19 mouse cellular contexts compared by ENCODE assay signal in the genomic region with DNA sequence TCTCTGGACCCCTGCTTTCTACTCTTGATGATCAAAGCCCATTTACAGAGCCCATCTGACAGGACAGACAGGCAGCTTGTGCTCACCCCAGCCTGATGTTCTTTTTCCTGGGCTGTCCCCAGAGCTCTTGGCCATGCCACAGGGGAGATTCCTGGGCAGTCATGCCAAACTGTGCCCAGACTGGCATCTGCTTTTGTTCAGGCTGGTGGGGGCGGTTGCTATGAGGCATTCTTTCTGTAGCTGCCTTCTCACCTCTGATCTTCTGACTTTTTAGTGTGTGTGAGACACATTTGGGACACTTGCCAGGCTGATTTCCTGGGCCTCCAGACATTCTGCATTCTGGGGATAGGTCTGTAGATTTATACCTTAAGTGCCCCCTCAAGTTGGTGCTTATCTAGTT. TPM values are rescaled to one million over a fixed set of nuclear protein-coding genes. Genes with fewer than 3 reads are reported as not detected.
A peak's percentile ranks its signal among the peaks of the same experiment; 100 is the strongest.
DNase-seq lines count a peak whose midpoint lies in the region.
"Had no signal": no experiment of that assay in that cellular context is flagged by ENCODE, and none has a peak within 500 bp of the region (broad histone marks: within the 10 kb centered on the region; RNA-seq: fewer than 3 reads in every experiment).

No protein-coding gene starts in this region.

- DNase-seq in adrenal gland, postnatal 10 days, result peak; percentile 14
- DNase-seq in adrenal gland, postnatal 25 days, result no peak
- DNase-seq in heart, adult 11 months, result peak; percentile 88
- DNase-seq in heart, postnatal 4 days, result no peak
- DNase-seq in NIH3T3 (ENCODE audit: low read depth), result peak; percentile 53
- peak; percentile 37 for DNase-seq in adipocyte (ENCODE audit: low spot score)
- no peak for DNase-seq in left cerebral cortex, adult 18-20 months (ENCODE audit: low spot score in 2 of 2)
- no peak for DNase-seq in cerebellum, postnatal 36 days
- DNase-seq: adrenal gland, adult 2 months; B cell, adult 2 months; cerebellum, adult 11 months; cerebellum, adult 18-20 months; cerebellum, adult 8-10 months; cerebellum, postnatal 10 days; cerebellum, postnatal 25 days; embryo, embryonic 11 days had no signal

RNA-seq across cellular contexts. Expression of a gene that starts 19.9 kb away (rescaled TPM):
- total RNA-seq in adrenal gland, postnatal 10 days (2021), result 1 to 10 TPM; 7.9 to 8.0 TPM
- 2.4 and 4.3 TPM in 2 replicates for total RNA-seq in adrenal gland, postnatal 25 days (2021)
- 1 to 10 TPM; 2.1 to 2.7 TPM for total RNA-seq in heart, postnatal 4 days (2021)
- total RNA-seq in left cerebral cortex, adult 18-20 months (2021), result under 1 TPM; 0.21 to 0.23 TPM

RNA-seq across cellular contexts. Expression of a gene that starts 28.0 kb away (rescaled TPM):
- total RNA-seq in adrenal gland, postnatal 10 days (2021), result 1 to 10 TPM; 1.3 to 2.1 TPM
- total RNA-seq in adrenal gland, postnatal 25 days (2021), result 1.2 TPM in 2 replicates
- total RNA-seq in heart, postnatal 4 days (2021), result 1 to 10 TPM; 3.2 to 4.1 TPM
- total RNA-seq in left cerebral cortex, adult 18-20 months (2021), result 10 to 100 TPM; 91.9 to 95.9 TPM
- total RNA-seq: CH12.LX; common myeloid progenitor, adult 5-6 weeks; G1E had no signal

RNA-seq across cellular contexts. Expression of a gene that starts 31.8 kb away (rescaled TPM):
- total RNA-seq in adrenal gland, postnatal 10 days (2021), result 10 to 100 TPM; 66.0 to 69.7 TPM
- 40.4 and 43.8 TPM in 2 replicates for total RNA-seq in adrenal gland, postnatal 25 days (2021)
- 100 to 1,000 TPM; 107 to 126 TPM for total RNA-seq in heart, postnatal 4 days (2021)
- total RNA-seq in left cerebral cortex, adult 18-20 months (2021), result 10 to 100 TPM; 46.9 to 57.8 TPM

RNA-seq across cellular contexts. Expression of a gene that starts 36.1 kb away (rescaled TPM):
- 10 to 100 TPM in 1 of 2 experiments, 1 to 10 TPM in 1; 3.8 to 21.0 TPM for total RNA-seq in adrenal gland, postnatal 10 days (2021)
- total RNA-seq in adrenal gland, postnatal 25 days (2021), result not detected in 2 replicates
- total RNA-seq in heart, postnatal 4 days (2021), result under 1 TPM; 0.14 TPM
- not detected for total RNA-seq in left cerebral cortex, adult 18-20 months (2021)
- total RNA-seq: adrenal gland, adult 2 months; common myeloid progenitor, adult 5-6 weeks; G1E had no signal

RNA-seq across cellular contexts. Expression of a gene that starts 59.9 kb away (rescaled TPM):
- total RNA-seq in adrenal gland, postnatal 10 days (2021), result 10 to 100 TPM; 29.5 to 31.3 TPM
- total RNA-seq in adrenal gland, postnatal 25 days (2021), result 16.9 and 19.9 TPM in 2 replicates
- total RNA-seq in heart, postnatal 4 days (2021), result 10 to 100 TPM; 23.1 to 51.0 TPM
- total RNA-seq in left cerebral cortex, adult 18-20 months (2021), result 1 to 10 TPM; 8.2 to 8.5 TPM

Comparison
In these comparisons a context has a peak if more than half of its experiments do, and no peak if none do; other contexts are left out.
1. DNase-seq: peak in adrenal gland, postnatal 10 days (single experiment), heart, adult 11 months (single experiment), NIH3T3 (single experiment) and adipocyte (single experiment); none in adrenal gland, postnatal 25 days (single experiment), heart, postnatal 4 days (single experiment), left cerebral cortex, adult 18-20 months (0 of 2) and cerebellum, postnatal 36 days (0 of 2).
2. RNA of a gene that starts 28.0 kb away (total RNA-seq): 91.9 to 95.9 TPM in left cerebral cortex, adult 18-20 months; 3.2 to 4.1 TPM in heart, postnatal 4 days, 1.3 to 2.1 TPM in adrenal gland, postnatal 10 days and 1.2 TPM in adrenal gland, postnatal 25 days; every median in the first group is over 10 times any median in the second.